Mouse (Mus musculus) liver, postnatal 0 days (tissue): Measurements from ENCODE around the gene Eif4a3. TPM values are rescaled to one million over a fixed set of nuclear protein-coding genes. Genes with fewer than 3 reads are reported as not detected.
"Not testable (repeated sequence)": the region's sequence is repeated elsewhere in the genome, so short reads cannot be mapped to it uniquely, and the experiment has no call there.

ENCODE experiments used
- ATAC-seq: fragments of 200-750 bp; cut with Nextera tagmentation; 2 replicates; pipeline ENCODE4 v1.8.0; 2017; ENCODE audit warnings: mild to moderate bottlenecking, moderate library complexity
- DNase-seq: peaks from one replicate; pipeline ENCODE4 v3.0.0-alpha.2; 2016
- H3K27ac ChIP-seq: fragments of 300-500 bp; sonication (generic); 2 replicates; pipeline ENCODE4 v1.5.1; 2014; ENCODE audit warnings: antibody characterized with exemption, moderate library complexity, mild to moderate bottlenecking, low read depth
- H3K27me3 ChIP-seq: fragments of 300-500 bp; sonication (generic); 2 replicates; pipeline ENCODE4 v1.6.1; 2014; ENCODE audit warnings: low read length, control low read depth, mixed read lengths; ENCODE audit not compliant: insufficient read depth
- H3K36me3 ChIP-seq: fragments of 300-500 bp; sonication (generic); replicated peaks from 2 replicates; pipeline ENCODE4 v1.6.1; 2014; ENCODE audit warnings: mild to moderate bottlenecking, control low read depth, low read length, moderate library complexity, mixed read lengths; ENCODE audit not compliant: insufficient read depth
- H3K4me1 ChIP-seq: fragments of 300-500 bp; sonication (generic); 2 replicates; pipeline ENCODE4 v1.6.1; 2014; ENCODE audit warnings: antibody characterized with exemption, mild to moderate bottlenecking, control low read depth; ENCODE audit not compliant: insufficient read depth
- H3K4me2 ChIP-seq: fragments of 300-500 bp; sonication (generic); 2 replicates; pipeline ENCODE4 v1.6.1; 2014; ENCODE audit warnings: low read depth, mild to moderate bottlenecking, low read length, moderate library complexity, mixed read lengths
- H3K4me3 ChIP-seq: fragments of 300-500 bp; sonication (generic); 2 replicates; pipeline ENCODE4 v1.5.1; 2014; ENCODE audit warnings: low read depth, low read length
- H3K9ac ChIP-seq: fragments of 300-500 bp; sonication (generic); replicated peaks from 2 replicates; pipeline ENCODE4 v1.6.1; 2014; ENCODE audit warnings: mild to moderate bottlenecking, moderate library complexity
- H3K9me3 ChIP-seq: fragments of 300-500 bp; sonication (generic); 2 replicates; pipeline ENCODE4 v1.6.1; 2016; ENCODE audit warnings: mild to moderate bottlenecking, control low read depth, low read length, mixed read lengths
- CTCF ChIP-seq: sonication (generic); IDR thresholded peaks from 2 replicates; pipeline ENCODE4 v1.5.1; 2016; ENCODE audit warnings: antibody characterized with exemption, low read depth
- EP300 ChIP-seq: IDR thresholded peaks from 2 replicates; pipeline ENCODE4 v1.6.1; 2016; ENCODE audit warnings: antibody characterized with exemption, low read depth, mild to moderate bottlenecking
- WGBS: fragments of 180-500 bp; shearing (Covaris S2); extraction: QIAGEN DNeasy Blood & Tissue Kit; methylation state at CpG from one replicate; pipeline ENCODE4 v1.1.7; 2014; ENCODE audit not compliant: insufficient replicate concordance; 5-methylcytosine and 5-hydroxymethylcytosine counted together
- polyA plus RNA-seq: library from polyadenylated mRNA; unstranded; fragments of >200 nt; fragmentation: Nextera tagmentation; extraction: Ambion mirVana; gene quantifications from 2 replicates; pipeline ENCODE4 v1.2.1, GENCODE M21; 2015

The Eif4a3 gene
- polyA plus RNA-seq, 1 experiment from 2014 or later, result 125 TPM

- no peak for ATAC-seq
Observed at GRCm38 (mm10) chr11:119285791-119286527, 13.9 kb downstream of the Eif4a3 start.

GRCm38 (mm10) chr11:119281030-119281429 lies 18.9 kb downstream of the Eif4a3 start:
- Histone ChIP-seq H3K4me1 (no peaks in the 10 kb centered on the region), H3K9me3 (no peaks in the 10 kb centered on the region), H3K9ac (no peak overlapping the region), H3K27ac (no peak overlapping the region), H3K4me3 (no peak overlapping the region), H3K36me3 (peaks cover 15% of the 10 kb centered on the region), H3K27me3 (no peaks in the 10 kb centered on the region), H3K4me2 (no peak overlapping the region)
- ATAC-seq (no peak), DNase-seq (no peak)
- 82% methylated on average over 15 of the region's 15 CpGs for WGBS
- TF ChIP-seq CTCF (no peak), EP300 (no peak)

More at GRCm38 (mm10) chr11:119285791-119286527, 13.9 kb downstream of the Eif4a3 start:
- WGBS, result 71% methylated on average over 9 of the region's 9 CpGs
- no peaks in the 10 kb centered on the region for H3K27me3 ChIP-seq
- H3K27ac ChIP-seq, result no peak overlapping the region
- no peak overlapping the region for H3K4me2 ChIP-seq
- H3K36me3 ChIP-seq, result peaks cover 44% of the 10 kb centered on the region
- H3K9ac ChIP-seq, result no peak overlapping the region
- DNase-seq, result no peak
- no peaks in the 10 kb centered on the region for H3K4me1 ChIP-seq
- TF ChIP-seq EP300 (no peak), CTCF (no peak)
- H3K4me3 ChIP-seq, result no peak overlapping the region
- H3K9me3 ChIP-seq, result no peaks in the 10 kb centered on the region

GRCm38 (mm10) chr11:119273186-119273930 lies 26.5 kb downstream of the Eif4a3 start:
- no peaks in the 10 kb centered on the region for H3K27me3 ChIP-seq
- no peaks in the 10 kb centered on the region for H3K9me3 ChIP-seq
- ATAC-seq, result peak; percentile 24; the same call in 1 of the 2 replicates
- TF ChIP-seq CTCF (peak; percentile 53), EP300 (no peak)
- H3K4me2 ChIP-seq, result no peak overlapping the region
- peaks cover 5% of the 10 kb centered on the region; the same call in 1 of the 2 replicates for H3K36me3 ChIP-seq
- peaks cover 1% of the 10 kb centered on the region; the same call in 1 of the 2 replicates for H3K4me1 ChIP-seq
- H3K27ac ChIP-seq, result no peak overlapping the region
- H3K9ac ChIP-seq, result no peak overlapping the region
- 80% methylated on average over 8 of the region's 8 CpGs for WGBS
- H3K4me3 ChIP-seq, result no peak overlapping the region
- peak; percentile 47 for DNase-seq

- H3K4me2 ChIP-seq, H3K4me3 ChIP-seq, H3K27me3 ChIP-seq, H3K4me1 ChIP-seq, H3K9ac ChIP-seq, ATAC-seq, DNase-seq, H3K9me3 ChIP-seq, H3K27ac ChIP-seq, H3K36me3 ChIP-seq: not testable (repeated sequence)
- 81% methylated on average over 3 of the region's 3 CpGs for WGBS
- TF ChIP-seq CTCF, result peak; percentile 61
Observed at GRCm38 (mm10) chr11:119272492-119272891, 27.4 kb downstream of the Eif4a3 start.

- Histone ChIP-seq H3K9ac (peak overlapping the region; percentile 67; the same call in 1 of the 2 replicates), H3K4me2 (peak overlapping the region; percentile 92), H3K4me1 (peaks cover 8% of the 10 kb centered on the region; the same call in 1 of the 2 replicates), H3K27me3 (no peaks in the 10 kb centered on the region), H3K9me3 (no peaks in the 10 kb centered on the region), H3K36me3 (no peaks in the 10 kb centered on the region; the same call in 1 of the 2 replicates), H3K4me3 (peak overlapping the region; percentile 65), H3K27ac (peak overlapping the region; percentile 82; the same call in 1 of the 2 replicates)
- ATAC-seq (no peak), DNase-seq (no peak)
- no peak for TF ChIP-seq EP300
- no peak for TF ChIP-seq CTCF
- 72% methylated on average over 16 of the region's 16 CpGs for WGBS
Observed at GRCm38 (mm10) chr11:119268557-119269195, 31.2 kb downstream of the Eif4a3 start.
